Comparison of ENCODE assay signal across 8 mouse cellular contexts in the genomic region with DNA sequence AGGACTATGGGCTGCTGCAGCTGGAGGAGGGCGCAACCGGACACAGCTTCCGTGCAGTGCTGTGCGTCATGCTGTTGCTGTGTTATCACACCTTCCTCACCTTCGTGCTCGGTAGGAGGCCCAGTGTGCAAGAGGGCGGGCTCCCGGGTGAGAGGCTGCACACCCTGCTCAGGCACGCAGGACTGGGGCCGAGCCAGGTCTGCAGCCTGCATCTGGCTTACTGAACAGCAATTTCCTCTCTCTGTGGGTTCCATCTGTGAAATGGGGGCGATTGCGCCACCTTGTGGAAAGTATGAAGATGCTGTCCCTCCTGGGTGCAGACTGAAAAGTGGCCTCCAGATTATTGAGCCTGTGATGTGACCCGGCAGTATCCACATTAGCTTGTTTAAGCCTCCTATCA. TPM values are rescaled to one million over a fixed set of nuclear protein-coding genes. Genes with fewer than 3 reads are reported as not detected.
A peak's percentile ranks its signal among the peaks of the same experiment; 100 is the strongest.
DNase-seq lines count a peak whose midpoint lies in the region; ATAC-seq and TF ChIP-seq lines count a peak whose summit lies in the region.

No protein-coding gene starts in this region.

- no peaks in the 10 kb centered on the region for H3K36me3 ChIP-seq in liver, adult 2 months (ENCODE audit: control insufficient read depth, insufficient read depth, low read length)

- no peaks in the 10 kb centered on the region for H3K79me2 ChIP-seq in liver, adult 2 months (ENCODE audit: control insufficient read depth, insufficient read depth, low read length)

- H3K27me3 ChIP-seq in liver, adult 2 months (ENCODE audit: control insufficient read depth, insufficient read depth, low read length), result no peaks in the 10 kb centered on the region

- WGBS in liver, adult 2 months, result 66% methylated on average over 13 of the region's 13 CpGs

- no peak overlapping the region for H3K27ac ChIP-seq in liver, adult 2 months (replicated peaks; ENCODE audit: insufficient read depth, low read depth, low read length)

- peak; percentile 46 for ATAC-seq in inflammation-experienced regulatory T-cells, adult 6 months

- H3K9ac ChIP-seq in liver, adult 2 months (ENCODE audit: low read depth, low read length), result no peak overlapping the region

- H3K4me1 ChIP-seq in liver, adult 2 months (ENCODE audit: control insufficient read depth, insufficient read depth, low read length), result peaks cover 8% of the 10 kb centered on the region; the same call in 1 of the 2 replicates

- H3K4me3 ChIP-seq in liver, adult 2 months (ENCODE audit: insufficient read depth, low read depth, low read length), result no peak overlapping the region

- peak; percentile 60 for TF ChIP-seq CTCF in liver, adult 2 months (IDR thresholded peaks at IDR 0.05; ENCODE audit: low read depth, low read length)

- peak; percentile 35 to 65 for DNase-seq in right cerebral cortex, adult 2 months (ENCODE audit: low spot score in 2 of 2)
- no peak for DNase-seq in right cerebral cortex, postnatal 36 days (ENCODE audit: low spot score in 2 of 2)
- DNase-seq in cerebellum, adult 18-20 months, result peak; percentile 60 to 68
- peak; percentile 45 for DNase-seq in gastrocnemius, postnatal 10 days
- no peak for DNase-seq in liver, adult 2 months (ENCODE audit: extremely low read depth, low read depth, low spot score)
- DNase-seq in naive thymus-derived CD4-positive, alpha-beta T cell, adult 2 months (ENCODE audit: low read depth), result peak; percentile 62
- DNase-seq in thymus, postnatal 14 days, result peak; percentile 61

- no peak for TF ChIP-seq POLR2A in liver, adult 2 months (IDR thresholded peaks at IDR 0.05; ENCODE audit: extremely low read depth, insufficient read depth, low read length)

RNA-seq across cellular contexts. Expression of gene Ttc39a, which starts 24.4 kb away (rescaled TPM):
- under 1 TPM; 0.66 to 0.81 TPM for total RNA-seq in gastrocnemius, postnatal 10 days (2021)
- under 1 TPM in 2 of 3 experiments, not detected in 1; 0.17 to 0.41 TPM for polyA plus RNA-seq in inflammation-experienced regulatory T-cells, adult 6 months (2017; shearing (Covaris generic))
- total RNA-seq in liver, adult 2 months (2014; rRNA removed), result 1.4 and 1.7 TPM in 2 replicates
- 1.1 and 2.5 TPM in 2 replicates for polyA plus RNA-seq in liver, adult 2 months (2012; rRNA removed)

RNA-seq across cellular contexts. Expression of gene Rnf11, which starts 53.7 kb away (rescaled TPM):
- 10 to 100 TPM; 91.5 to 96.9 TPM for total RNA-seq in gastrocnemius, postnatal 10 days (2021)
- polyA plus RNA-seq in inflammation-experienced regulatory T-cells, adult 6 months (2017; shearing (Covaris generic)), result 1 to 10 TPM; 6.3 to 8.1 (median 6.9) TPM
- 42.6 and 48.7 TPM in 2 replicates for total RNA-seq in liver, adult 2 months (2014; rRNA removed)
- polyA plus RNA-seq in liver, adult 2 months (2012; rRNA removed), result 33.5 and 42.6 TPM in 2 replicates

Comparison
In these comparisons a context has a peak if more than half of its experiments do, and no peak if none do; other contexts are left out.
1. DNase-seq: peak in right cerebral cortex, adult 2 months (2 of 2), cerebellum, adult 18-20 months (2 of 2), gastrocnemius, postnatal 10 days (single experiment), naive thymus-derived CD4-positive, alpha-beta T cell, adult 2 months (single experiment) and thymus, postnatal 14 days (single experiment); none in right cerebral cortex, postnatal 36 days (0 of 2) and liver, adult 2 months (single experiment).